Mouse (Mus musculus): Measurements from ENCODE around the gene Igll1.

Igll1 gene

DNA sequence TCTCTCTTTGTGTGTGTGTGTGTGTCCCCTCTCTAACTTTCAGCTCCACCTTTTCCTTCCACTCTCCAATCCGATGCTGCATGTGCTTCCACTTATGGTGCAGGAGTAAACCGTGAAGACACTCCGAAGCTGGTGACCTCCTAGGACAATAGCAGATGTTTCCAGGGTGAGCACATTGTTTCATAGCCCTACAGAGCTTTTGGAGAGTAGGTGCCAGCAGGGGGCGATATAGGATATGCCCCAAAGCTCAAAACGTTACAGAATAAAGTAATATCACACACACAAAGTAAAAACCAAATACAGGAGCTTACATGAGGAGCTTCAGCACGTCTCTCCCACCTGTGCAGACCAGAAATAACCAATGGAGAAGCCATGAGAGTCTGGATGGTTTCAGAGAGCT lies 8.9 kb downstream of the Igll1 start:
- DNase-seq (ENCODE audit: low spot score in 2 of 2) = peak; percentile 25 to 48

DNA sequence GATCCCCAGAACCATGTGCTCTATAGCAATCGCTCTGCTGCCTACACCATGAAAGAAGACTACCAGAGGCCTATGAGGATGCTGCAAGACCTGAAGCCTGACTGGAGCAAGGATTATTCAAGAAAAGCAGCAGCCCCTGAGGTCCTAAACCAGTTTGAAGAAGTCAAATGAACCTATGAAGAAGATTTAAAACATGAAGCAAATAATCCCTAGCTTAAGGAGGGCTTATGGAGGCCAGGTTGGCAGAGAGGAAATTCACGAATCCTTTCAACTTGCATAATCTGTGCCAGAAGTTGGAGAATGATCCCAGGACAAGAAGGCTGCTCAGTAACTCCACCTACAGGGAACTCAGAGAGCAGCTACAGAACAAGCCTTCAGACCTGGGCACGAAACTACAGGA lies 11.4 kb downstream of the Igll1 start:
- DNase-seq (ENCODE audit: low spot score in 2 of 2) = no peak

DNA sequence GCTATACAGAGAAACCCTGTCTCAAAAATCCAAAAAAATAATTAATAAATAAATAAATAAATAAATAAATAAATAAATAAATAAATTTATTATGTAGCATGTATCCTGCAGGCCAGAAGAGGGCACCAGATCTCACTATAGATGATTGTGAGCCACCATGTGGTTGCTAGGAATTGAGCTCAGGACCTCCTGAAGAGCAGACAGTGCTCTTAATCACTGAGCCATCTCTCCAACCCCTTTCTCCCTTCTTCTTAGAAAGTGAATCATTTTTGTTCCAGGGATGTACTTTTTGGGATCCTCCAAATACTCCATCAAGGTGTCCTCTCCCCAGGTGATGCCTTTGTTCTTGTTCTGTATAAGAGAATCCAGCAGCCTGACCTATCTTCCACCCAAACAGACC lies 14.6 kb downstream of the Igll1 start:
- no peak for DNase-seq (ENCODE audit: low spot score in 2 of 2)

DNA sequence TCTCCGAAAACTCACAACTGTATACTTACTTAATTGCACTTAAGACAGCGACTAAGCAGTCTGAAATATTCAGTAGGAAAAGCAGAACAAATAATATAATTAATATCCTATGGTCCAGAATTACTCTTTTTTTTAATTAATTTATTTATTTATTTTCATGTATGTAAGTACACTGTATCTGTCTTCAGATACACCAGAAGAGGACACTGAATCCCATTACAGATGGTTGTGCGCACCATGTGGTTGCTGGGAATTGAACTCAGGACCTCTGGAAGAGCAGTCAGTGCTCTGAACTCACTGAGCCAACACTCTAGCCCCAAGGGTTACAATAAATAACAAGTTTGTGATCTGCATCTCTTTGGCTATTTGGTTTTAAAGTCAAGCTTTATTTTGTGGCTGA lies 34.1 kb downstream of the Igll1 start:
- DNase-seq (ENCODE audit: low spot score in 2 of 2) = no peak

DNA sequence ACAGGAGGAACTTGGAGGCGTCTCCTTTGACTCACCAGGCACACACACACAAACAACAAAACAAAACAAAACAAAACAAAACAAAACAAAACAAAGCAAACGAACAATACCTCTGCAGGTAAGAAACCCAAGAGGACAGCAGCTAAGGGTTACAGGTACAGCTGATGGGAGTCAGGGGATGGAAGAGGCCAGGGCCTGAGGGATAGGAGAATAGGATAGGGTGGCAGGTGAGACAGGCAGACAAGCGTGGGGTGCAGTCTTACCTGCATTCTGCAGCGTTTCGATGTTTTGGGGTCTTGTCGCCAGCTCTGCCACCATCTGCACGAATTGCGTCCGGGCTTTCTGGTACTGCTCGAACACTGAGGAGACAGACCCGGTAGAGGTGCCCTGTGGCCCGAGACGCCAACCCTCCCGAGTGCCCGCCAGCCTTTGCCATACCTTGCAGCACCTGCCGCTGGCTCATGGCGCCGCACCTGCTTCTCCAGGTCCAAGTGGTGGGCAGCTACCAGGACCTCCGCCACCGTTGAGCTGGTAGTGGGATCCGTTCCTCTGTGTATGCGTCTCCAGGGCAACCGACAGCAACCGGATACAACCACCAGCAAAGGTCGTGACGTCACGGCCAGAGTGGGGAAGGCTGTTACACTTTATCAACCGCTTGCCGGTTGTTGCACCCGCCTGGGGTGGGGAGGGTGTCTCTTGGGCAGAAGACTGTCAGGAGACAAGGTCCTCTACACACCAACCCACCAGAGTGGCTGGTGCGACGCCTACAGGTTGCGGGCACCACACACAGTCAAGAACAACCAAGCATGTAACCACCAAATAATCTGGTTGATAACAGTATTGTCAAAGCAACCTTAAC lies 34.8 kb downstream of the Igll1 start, which contains the start of gene Spag6l:
Gene Spag6l (minus strand): TSS at position 700 of the 859 bp plus-strand sequence.
- DNase-seq (ENCODE audit: low spot score in 2 of 2) = peak; percentile 20 to 39

DNA sequence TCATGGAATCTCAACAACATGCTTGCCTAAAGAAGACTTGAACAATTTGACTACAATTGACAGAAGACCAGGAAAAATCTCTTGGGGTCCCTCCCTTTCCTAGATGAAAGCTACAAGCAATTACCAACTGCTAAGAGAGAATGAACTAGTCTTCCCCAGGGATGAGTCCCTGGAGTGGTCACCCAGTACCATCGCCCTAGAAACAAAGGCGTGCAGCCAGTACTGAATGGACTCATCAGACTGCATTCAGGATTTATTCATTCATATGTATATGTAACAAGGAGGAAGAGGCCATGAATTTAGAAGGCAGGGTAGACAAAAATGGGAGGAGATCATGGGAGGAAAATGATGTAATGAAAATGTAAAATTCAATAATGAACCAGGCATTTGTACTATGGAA lies 37.6 kb downstream of the Igll1 start:
- no peak for DNase-seq (ENCODE audit: low spot score in 2 of 2)

DNA sequence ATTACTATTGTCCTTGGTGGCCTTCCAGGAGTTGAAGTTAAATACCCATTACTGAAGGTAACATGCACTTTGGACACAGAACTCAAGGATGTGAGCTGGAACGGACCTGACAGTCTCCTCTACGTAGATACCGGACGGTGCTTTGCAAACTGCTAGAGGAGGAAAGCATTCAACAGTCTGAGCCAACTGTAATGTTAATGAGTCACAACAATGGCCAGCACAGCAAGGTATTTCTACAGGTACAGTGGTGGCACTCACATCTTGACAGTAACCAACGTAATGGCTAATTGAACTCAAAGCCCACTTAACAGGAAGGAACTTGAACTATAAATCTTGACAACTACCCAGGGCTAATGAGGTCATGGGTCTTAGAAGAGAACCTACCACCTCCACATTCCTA lies 38.3 kb downstream of the Igll1 start:
- no peak for DNase-seq (ENCODE audit: low spot score in 2 of 2)
